Mouse (Mus musculus) kidney, adult 2 months (tissue): ENCODE measurements around the gene Foxf1.

Experiments used
- CTCF ChIP-seq: fragments of 200-500 bp; conservative IDR thresholded peaks from 2 replicates; pipeline ENCODE4 v1.5.1; 2011; ENCODE audit warnings: low read depth, mild to moderate bottlenecking, control low read depth, low read length, moderate library complexity, mixed read lengths; ENCODE audit not compliant: insufficient read depth, insufficient read length
- POLR2A ChIP-seq: fragments of 200-500 bp; IDR thresholded peaks from one replicate; pipeline ENCODE4 v1.6.1; 2011; ENCODE audit warnings: low read depth, low read length, control low read depth

GRCm38 (mm10) chr8:121117186-121117651, 33.0 kb downstream of the Foxf1 start:
- TF ChIP-seq POLR2A (no peak), CTCF (no peak)
